Mouse (Mus musculus) kidney, embryonic 14.5 days (tissue): ENCODE data around the gene Ptpn11. TPM values are rescaled to one million over a fixed set of nuclear protein-coding genes. Genes with fewer than 3 reads are reported as not detected.

Experiments
- ATAC-seq: fragments of 200-750 bp; cut with Nextera tagmentation; 2 replicates; pipeline ENCODE4 v1.8.0; 2017; ENCODE audit warnings: moderate number of reproducible peaks, mild to moderate bottlenecking, moderate TSS enrichment, moderate library complexity; ENCODE audit not compliant: low FRiP score, low TSS enrichment
- H3K27ac ChIP-seq: fragments of 300-500 bp; sonication (generic); 2 replicates; pipeline ENCODE4 v1.5.1; 2014; ENCODE audit warnings: low read depth, mild to moderate bottlenecking, low read length, moderate library complexity, mixed read lengths
- H3K27me3 ChIP-seq: fragments of 300-500 bp; sonication (generic); 2 replicates; pipeline ENCODE4 v1.6.1; 2014; ENCODE audit warnings: mild to moderate bottlenecking, low read length; ENCODE audit not compliant: control insufficient read depth, insufficient read depth
- H3K36me3 ChIP-seq: fragments of 300-500 bp; sonication (generic); 2 replicates; pipeline ENCODE4 v1.6.1; 2014; ENCODE audit warnings: low read length, mixed read lengths; ENCODE audit not compliant: control insufficient read depth, insufficient read depth
- H3K4me1 ChIP-seq: fragments of 300-500 bp; sonication (generic); 2 replicates; pipeline ENCODE4 v1.6.1; 2014; ENCODE audit warnings: low read length, mixed read lengths; ENCODE audit not compliant: control insufficient read depth, insufficient read depth
- H3K4me2 ChIP-seq: fragments of 300-500 bp; sonication (generic); replicated peaks from 2 replicates; pipeline ENCODE4 v1.6.1; 2014; ENCODE audit warnings: low read depth, mild to moderate bottlenecking, low read length
- H3K4me3 ChIP-seq: fragments of 300-500 bp; sonication (generic); 2 replicates; pipeline ENCODE4 v1.5.1; 2014; ENCODE audit warnings: mild to moderate bottlenecking, low read length
- H3K9ac ChIP-seq: fragments of 300-500 bp; sonication (generic); 2 replicates; pipeline ENCODE4 v1.6.1; 2014; ENCODE audit warnings: low read depth, mild to moderate bottlenecking, low read length, moderate library complexity
- H3K9me3 ChIP-seq: fragments of 300-500 bp; sonication (generic); 2 replicates; pipeline ENCODE4 v1.6.1; 2016; ENCODE audit warnings: low read length; ENCODE audit not compliant: control insufficient read depth
- WGBS: fragments of 180-500 bp; shearing (Covaris S2); extraction: QIAGEN DNeasy Blood & Tissue Kit; methylation state at CpG from one replicate; pipeline ENCODE4 v1.1.7; 2014; 5-methylcytosine and 5-hydroxymethylcytosine counted together
- polyA plus RNA-seq: library from polyadenylated mRNA; unstranded; fragments of >200 nt; fragmentation: Nextera tagmentation; extraction: Ambion mirVana; gene quantifications from 2 replicates; pipeline ENCODE4 v1.2.1, GENCODE M21; 2014

The Ptpn11 gene
- polyA plus RNA-seq, 1 experiment from 2014 or later = 26.5 TPM

DNA sequence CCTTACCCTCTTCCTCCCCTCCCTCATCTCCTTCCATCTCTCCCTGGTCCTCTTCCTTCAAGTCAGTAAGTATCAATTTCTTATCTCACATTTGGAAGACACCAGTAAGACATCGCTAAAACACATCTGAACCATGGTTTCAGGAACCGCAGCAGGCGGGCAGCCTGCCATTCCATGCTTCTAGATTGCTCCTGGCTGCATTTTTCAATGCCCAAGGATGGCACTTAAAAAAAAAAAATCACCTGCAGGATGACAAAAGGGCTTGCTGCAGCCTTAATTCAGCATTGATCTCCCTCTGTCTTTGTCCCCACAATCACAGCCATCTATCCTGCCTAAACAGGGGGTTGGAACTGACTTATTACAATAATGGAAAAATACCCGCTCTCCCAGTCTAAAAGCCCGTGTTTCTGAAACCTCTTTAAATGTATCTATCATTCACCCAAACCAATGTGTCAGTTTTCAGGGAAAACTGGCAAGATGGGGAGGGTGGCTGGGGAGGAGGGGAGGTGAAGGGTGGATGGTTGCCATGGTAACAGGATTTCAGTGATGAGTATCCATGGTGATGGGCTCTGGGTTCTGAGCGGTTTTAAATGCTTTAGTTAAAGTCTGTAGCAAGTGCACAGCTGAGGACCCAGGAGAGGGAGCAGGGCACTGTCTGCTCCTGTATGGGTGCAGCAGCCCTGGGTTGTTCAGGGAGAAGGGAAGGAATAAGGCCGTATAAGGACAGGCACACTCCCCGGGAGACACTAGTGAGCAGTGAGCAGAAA is 75.6 kb downstream of the Ptpn11 start:
- Histone ChIP-seq H3K4me3 (no peak overlapping the region), H3K4me2 (no peak overlapping the region), H3K27me3 (no peaks in the 10 kb centered on the region), H3K4me1 (no peaks in the 10 kb centered on the region), H3K9me3 (no peaks in the 10 kb centered on the region), H3K9ac (no peak overlapping the region), H3K36me3 (no peaks in the 10 kb centered on the region), H3K27ac (no peak overlapping the region)
- WGBS = 76% methylated on average over 8 of the region's 8 CpGs
- no peak for ATAC-seq

DNA sequence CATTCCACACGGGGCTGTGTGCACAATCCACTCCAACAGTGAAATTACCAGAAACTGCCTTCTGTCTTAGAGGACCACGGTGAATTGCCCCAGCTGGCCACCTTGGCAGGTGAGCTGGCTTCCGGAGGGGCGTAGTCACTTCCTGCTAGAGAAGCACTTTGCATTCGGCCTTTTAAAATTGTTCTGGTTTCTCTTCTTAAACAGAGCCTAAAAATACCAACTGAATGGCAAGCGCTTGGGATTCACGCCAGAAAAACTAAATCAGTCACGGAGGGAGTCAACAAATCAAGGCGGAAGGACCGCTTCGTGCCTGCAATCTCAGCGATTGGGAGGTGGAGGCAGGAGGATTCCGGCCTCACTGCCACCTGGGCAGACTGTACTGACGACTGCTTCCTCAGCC is 77.0 kb downstream of the Ptpn11 start:
- 80% methylated on average over 14 of the region's 14 CpGs for WGBS
- Histone ChIP-seq H3K4me2 (no peak overlapping the region), H3K9ac (no peak overlapping the region), H3K9me3 (no peaks in the 10 kb centered on the region), H3K36me3 (no peaks in the 10 kb centered on the region), H3K27ac (no peak overlapping the region), H3K4me1 (no peaks in the 10 kb centered on the region), H3K4me3 (no peak overlapping the region), H3K27me3 (no peaks in the 10 kb centered on the region)
- ATAC-seq = no peak

DNA sequence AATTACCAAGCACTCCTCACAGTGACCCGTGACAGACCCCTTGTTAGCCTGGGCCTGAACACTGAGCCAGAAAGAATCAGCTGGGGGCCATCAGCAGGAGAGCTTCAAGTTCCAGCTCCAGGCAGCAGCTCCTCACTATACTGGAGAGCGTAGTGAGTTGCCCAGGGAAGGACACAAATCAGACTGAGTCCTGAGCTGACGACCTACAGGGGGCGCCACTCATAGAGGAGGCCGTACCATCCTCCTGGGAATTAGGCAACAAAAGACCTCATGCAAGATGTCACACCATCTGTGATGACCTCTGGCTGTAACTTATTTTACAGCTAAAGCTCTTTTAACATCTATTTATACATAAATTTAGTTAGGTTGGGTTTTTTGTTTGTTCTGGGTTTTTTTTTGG is 78.8 kb downstream of the Ptpn11 start:
- Histone ChIP-seq H3K4me1 (no peaks in the 10 kb centered on the region), H3K36me3 (no peaks in the 10 kb centered on the region), H3K27ac (no peak overlapping the region), H3K9ac (no peak overlapping the region), H3K4me3 (no peak overlapping the region), H3K4me2 (no peak overlapping the region), H3K9me3 (no peaks in the 10 kb centered on the region), H3K27me3 (no peaks in the 10 kb centered on the region)
- no peak for ATAC-seq
- WGBS = 61% methylated on average over 5 of the region's 5 CpGs

DNA sequence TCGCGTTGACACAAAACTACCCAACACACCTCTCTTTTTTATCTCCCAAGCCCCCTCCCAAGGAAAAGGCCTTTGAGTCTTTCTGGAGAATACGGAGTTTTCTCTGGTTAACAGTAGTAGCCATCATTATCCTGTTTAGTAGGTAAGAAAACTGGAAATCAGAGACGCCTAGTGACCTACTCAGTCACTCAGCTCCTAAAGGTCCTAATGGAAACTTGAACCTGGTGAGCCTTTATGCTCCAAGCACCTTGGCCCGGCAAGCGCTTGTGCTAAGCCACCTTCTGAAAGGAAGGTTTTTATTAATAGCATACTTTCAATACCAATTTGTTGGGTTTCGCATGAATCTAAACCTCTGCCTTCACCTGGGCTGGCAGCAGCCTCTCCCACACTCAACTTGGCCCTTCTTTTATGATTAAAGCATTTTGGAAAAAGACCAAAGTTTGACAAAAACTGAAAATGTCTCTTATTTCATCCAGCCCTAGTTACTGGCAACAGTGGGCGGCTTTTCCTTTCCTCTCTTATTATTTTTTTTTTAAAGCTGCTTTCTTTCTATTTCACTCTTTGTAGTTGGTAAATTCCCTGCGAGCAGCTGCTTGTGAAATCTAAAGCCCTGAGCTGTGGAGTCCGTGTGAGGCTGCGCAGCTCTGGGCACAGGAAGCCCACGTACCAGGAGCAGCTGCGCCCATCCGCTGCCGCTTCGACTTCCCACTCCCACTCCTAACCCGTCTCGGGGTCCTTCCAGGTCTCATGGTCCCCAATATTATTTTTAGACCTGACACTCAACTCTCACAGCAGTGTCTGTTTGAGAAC is 79.9 kb downstream of the Ptpn11 start:
- WGBS = 86% methylated on average over 18 of the region's 18 CpGs
- H3K27ac ChIP-seq = no peak overlapping the region
- H3K4me3 ChIP-seq = no peak overlapping the region

DNA sequence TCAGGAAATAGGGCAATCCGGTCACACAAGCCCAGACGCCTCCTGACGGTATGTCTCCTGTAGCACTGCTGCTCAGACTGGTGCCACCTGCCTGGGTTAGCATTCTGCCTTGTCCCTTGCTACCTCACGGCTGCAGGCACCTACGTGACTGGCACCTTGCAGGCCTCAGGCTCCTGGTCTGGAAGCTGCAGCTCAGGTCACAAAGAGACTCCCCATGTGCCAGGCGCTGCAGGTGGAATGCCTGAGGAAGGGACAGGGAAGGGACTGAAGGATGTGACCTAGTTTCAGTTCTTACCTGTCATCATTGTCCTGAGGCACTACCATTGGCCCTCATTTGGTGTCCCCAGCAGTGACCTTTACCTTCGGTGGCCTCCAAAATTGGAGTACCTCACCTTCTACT is 82.0 kb downstream of the Ptpn11 start:
- Histone ChIP-seq H3K9me3 (no peaks in the 10 kb centered on the region), H3K27me3 (no peaks in the 10 kb centered on the region), H3K4me1 (no peaks in the 10 kb centered on the region), H3K4me3 (no peak overlapping the region), H3K36me3 (no peaks in the 10 kb centered on the region), H3K9ac (no peak overlapping the region), H3K4me2 (no peak overlapping the region), H3K27ac (no peak overlapping the region)
- ATAC-seq = no peak
- WGBS = 84% methylated on average over 7 of the region's 7 CpGs

More for the DNA sequence above, 79.9 kb downstream of the Ptpn11 start:
- no peak for ATAC-seq
- Histone ChIP-seq H3K9me3 (no peaks in the 10 kb centered on the region), H3K9ac (no peak overlapping the region), H3K27me3 (no peaks in the 10 kb centered on the region), H3K4me2 (no peak overlapping the region), H3K36me3 (no peaks in the 10 kb centered on the region), H3K4me1 (no peaks in the 10 kb centered on the region)

DNA sequence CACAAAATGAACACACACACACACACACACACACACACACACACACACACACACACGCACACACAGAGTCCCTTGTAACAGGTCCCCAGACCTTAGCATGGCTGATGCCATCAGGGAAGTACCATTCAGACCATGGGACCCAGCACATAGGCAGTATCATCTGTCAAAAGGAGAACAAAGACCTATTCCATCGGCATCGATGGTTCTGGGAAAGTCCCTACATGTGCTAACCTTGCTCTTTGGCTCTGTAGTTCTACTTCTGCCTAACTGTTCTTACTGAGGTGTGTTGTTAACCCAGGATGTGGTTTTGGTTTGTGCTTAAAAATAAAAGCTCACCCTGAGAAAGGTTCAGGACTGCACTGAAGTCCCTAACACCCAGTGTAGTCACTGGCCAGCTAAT is 84.3 kb downstream of the Ptpn11 start:
- 89% methylated on average over 3 of the region's 3 CpGs for WGBS
- Histone ChIP-seq H3K27ac (no peak overlapping the region), H3K36me3 (no peaks in the 10 kb centered on the region), H3K9ac (no peak overlapping the region), H3K27me3 (no peaks in the 10 kb centered on the region), H3K4me2 (no peak overlapping the region), H3K4me1 (no peaks in the 10 kb centered on the region), H3K4me3 (no peak overlapping the region), H3K9me3 (no peaks in the 10 kb centered on the region)
- no peak for ATAC-seq

DNA sequence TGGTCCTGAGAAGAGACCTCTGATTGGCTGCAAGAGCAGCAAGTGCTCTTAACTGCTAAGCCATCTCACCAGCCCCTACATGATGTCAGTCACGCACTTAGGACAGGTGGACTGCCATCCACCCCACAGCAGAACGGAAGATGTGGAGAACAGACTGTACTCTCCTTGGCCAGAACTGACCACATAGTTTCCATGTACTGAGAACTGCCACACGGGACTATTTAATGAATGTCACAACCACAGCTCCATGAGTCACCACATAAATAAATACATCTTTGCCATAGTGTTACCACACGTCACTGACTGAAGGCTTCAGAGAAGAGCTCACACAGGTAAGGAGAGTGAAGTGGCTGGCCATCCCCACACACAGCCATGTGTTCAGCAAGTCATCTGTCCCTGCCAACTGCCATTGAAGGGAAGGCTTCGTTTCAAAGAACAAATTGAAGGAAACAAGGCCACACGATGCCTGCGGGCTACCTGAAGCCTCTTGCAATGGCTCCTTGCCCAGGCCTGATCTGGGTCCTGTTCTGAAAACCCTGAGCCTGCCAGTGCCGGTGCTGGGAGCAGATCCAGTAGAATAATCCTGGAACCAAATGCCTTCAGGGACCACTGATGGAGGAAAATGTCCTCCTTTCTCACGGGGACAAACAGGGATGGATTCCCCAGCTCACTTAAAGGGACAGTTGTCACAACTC is 90.2 kb downstream of the Ptpn11 start:
- H3K27me3 ChIP-seq = no peaks in the 10 kb centered on the region
- H3K9me3 ChIP-seq = no peaks in the 10 kb centered on the region
- H3K36me3 ChIP-seq = no peaks in the 10 kb centered on the region
- no peak overlapping the region for H3K4me3 ChIP-seq
- H3K27ac ChIP-seq = no peak overlapping the region
- no peaks in the 10 kb centered on the region for H3K4me1 ChIP-seq
- ATAC-seq = no peak
- H3K9ac ChIP-seq = no peak overlapping the region
- 85% methylated on average over 9 of the region's 9 CpGs for WGBS
- no peak overlapping the region for H3K4me2 ChIP-seq

- Histone ChIP-seq H3K36me3 (no peaks in the 10 kb centered on the region), H3K9me3 (no peaks in the 10 kb centered on the region), H3K4me2 (no peak overlapping the region), H3K27me3 (no peaks in the 10 kb centered on the region), H3K4me1 (no peaks in the 10 kb centered on the region), H3K9ac (no peak overlapping the region), H3K27ac (no peak overlapping the region), H3K4me3 (no peak overlapping the region)
- WGBS = 21% methylated on average over 2 of the region's 2 CpGs
- no peak for ATAC-seq
Measured at GRCm38 (mm10) chr5:121100095-121100494, 91.1 kb downstream of the Ptpn11 start.

- Histone ChIP-seq H3K27me3 (no peaks in the 10 kb centered on the region), H3K4me1 (no peaks in the 10 kb centered on the region), H3K9me3 (no peaks in the 10 kb centered on the region), H3K9ac (no peak overlapping the region), H3K4me3 (no peak overlapping the region), H3K27ac (no peak overlapping the region), H3K36me3 (no peaks in the 10 kb centered on the region), H3K4me2 (no peak overlapping the region)
- WGBS = 81% methylated on average over 4 of the region's 4 CpGs
- no peak for ATAC-seq
Measured at GRCm38 (mm10) chr5:121097970-121098369, 93.2 kb downstream of the Ptpn11 start.
